Mouse (Mus musculus): ENCODE results near the gene Atoh8. TPM values are rescaled to one million over a fixed set of nuclear protein-coding genes. Genes with fewer than 3 reads are reported as not detected.

Gene Atoh8
- polyA plus RNA-seq, 1 experiment: 5.5 TPM

GRCm38 (mm10) chr6:72232870-72233269 is 2.5 kb downstream of the Atoh8 start:
- DNase-seq (ENCODE audit: low read depth, low spot score): no peak
- 83% methylated on average over 5 of the region's 5 CpGs for WGBS

GRCm38 (mm10) chr6:72232411-72232810 is 3.0 kb downstream of the Atoh8 start:
- 87% methylated on average over 14 of the region's 14 CpGs for WGBS
- no peak for DNase-seq (ENCODE audit: low read depth, low spot score)

GRCm38 (mm10) chr6:72230875-72231274 is 4.5 kb downstream of the Atoh8 start:
- DNase-seq (ENCODE audit: low read depth, low spot score): no peak

GRCm38 (mm10) chr6:72227665-72228265 is 7.6 kb downstream of the Atoh8 start:
- DNase-seq (ENCODE audit: low read depth, low spot score): no peak
- WGBS: 41% methylated on average over 9 of the region's 9 CpGs

More at GRCm38 (mm10) chr6:72230875-72231274, 4.5 kb downstream of the Atoh8 start:
- 41% methylated on average over 5 of the region's 5 CpGs for WGBS

GRCm38 (mm10) chr6:72227011-72227410 is 8.4 kb downstream of the Atoh8 start:
- DNase-seq (ENCODE audit: low read depth, low spot score): no peak

GRCm38 (mm10) chr6:72225686-72226085 is 9.7 kb downstream of the Atoh8 start:
- DNase-seq (ENCODE audit: low read depth, low spot score): no peak
- 70% methylated on average over 3 of the region's 3 CpGs for WGBS

More at GRCm38 (mm10) chr6:72227011-72227410, 8.4 kb downstream of the Atoh8 start:
- WGBS: 90% methylated on average over 4 of the region's 4 CpGs

GRCm38 (mm10) chr6:72223892-72224291 is 11.5 kb downstream of the Atoh8 start:
- DNase-seq (ENCODE audit: low read depth, low spot score): peak; percentile 72
- 24% methylated on average over 6 of the region's 6 CpGs for WGBS

GRCm38 (mm10) chr6:72222876-72223275 is 12.5 kb downstream of the Atoh8 start:
- WGBS: 78% methylated on average over 6 of the region's 6 CpGs
- no peak for DNase-seq (ENCODE audit: low read depth, low spot score)

GRCm38 (mm10) chr6:72222271-72222724 is 13.1 kb downstream of the Atoh8 start:
- 55% methylated on average over 11 of the region's 11 CpGs for WGBS
- DNase-seq (ENCODE audit: low read depth, low spot score): no peak

- no peak for DNase-seq (ENCODE audit: low read depth, low spot score)
- WGBS: 62% methylated on average over 6 of the region's 6 CpGs
Observed at GRCm38 (mm10) chr6:72221271-72221670, 14.1 kb downstream of the Atoh8 start.

GRCm38 (mm10) chr6:72219549-72219948 is 15.8 kb downstream of the Atoh8 start:
- WGBS: 64% methylated on average over 5 of the region's 5 CpGs

GRCm38 (mm10) chr6:72218281-72218680 is 17.1 kb downstream of the Atoh8 start:
- no peak for DNase-seq (ENCODE audit: low read depth, low spot score)
- 74% methylated on average over 4 of the region's 4 CpGs for WGBS

More at GRCm38 (mm10) chr6:72219549-72219948, 15.8 kb downstream of the Atoh8 start:
- DNase-seq (ENCODE audit: low read depth, low spot score): no peak

- DNase-seq (ENCODE audit: low read depth, low spot score): no peak
- WGBS: 44% methylated on average over 6 of the region's 6 CpGs
Observed at GRCm38 (mm10) chr6:72217415-72217784, 18.0 kb downstream of the Atoh8 start.

- under 1% methylated on average over 33 of the region's 33 CpGs for WGBS
- DNase-seq (ENCODE audit: low read depth, low spot score): peak; percentile 81
Observed at GRCm38 (mm10) chr6:72216681-72217414, 18.5 kb downstream of the Atoh8 start.

GRCm38 (mm10) chr6:72215582-72215981 is 19.8 kb downstream of the Atoh8 start:
- 36% methylated on average over 6 of the region's 6 CpGs for WGBS
- no peak for DNase-seq (ENCODE audit: low read depth, low spot score)

GRCm38 (mm10) chr6:72211360-72211759 is 24.0 kb downstream of the Atoh8 start:
- 80% methylated on average over 4 of the region's 4 CpGs for WGBS
- no peak for DNase-seq (ENCODE audit: low read depth, low spot score)

- 87% methylated on average over 7 of the region's 7 CpGs for WGBS
- DNase-seq (ENCODE audit: low read depth, low spot score): no peak
Observed at GRCm38 (mm10) chr6:72210823-72211222, 24.6 kb downstream of the Atoh8 start.

GRCm38 (mm10) chr6:72209738-72210137 is 25.6 kb downstream of the Atoh8 start:
- DNase-seq (ENCODE audit: low read depth, low spot score): no peak
- 88% methylated on average over 7 of the region's 7 CpGs for WGBS

- WGBS: 88% methylated on average over 8 of the region's 8 CpGs
- no peak for DNase-seq (ENCODE audit: low read depth, low spot score)
Observed at GRCm38 (mm10) chr6:72208406-72209045, 26.9 kb downstream of the Atoh8 start.

- DNase-seq (ENCODE audit: low read depth, low spot score): no peak
- 91% methylated on average over 9 of the region's 9 CpGs for WGBS
Observed at GRCm38 (mm10) chr6:72206021-72206420, 29.4 kb downstream of the Atoh8 start.

- 69% methylated on average over 7 of the region's 7 CpGs for WGBS
- DNase-seq (ENCODE audit: low read depth, low spot score): no peak
Observed at GRCm38 (mm10) chr6:72204858-72205257, 30.5 kb downstream of the Atoh8 start.
